Mouse (Mus musculus): ENCODE measurements around the gene Fbxl18. TPM values are rescaled to one million over a fixed set of nuclear protein-coding genes. Genes with fewer than 3 reads are reported as not detected.
A peak's percentile ranks its signal among the peaks of the same experiment; 100 is the strongest.
"Not testable (repeated sequence)": the region's sequence is repeated elsewhere in the genome, so short reads cannot be mapped to it uniquely, and the experiment has no call there.

Fbxl18 gene
- total RNA-seq, 2 experiments from 2014 or later = 5.3 to 6.5 TPM

- DNase-seq = no peak
- intact Hi-C loops (cut with DNase I) = no loop called here
These were observed 6.8 kb upstream of the Fbxl18 start for GRCm38 (mm10) chr5:142901846-142902505.

DNA sequence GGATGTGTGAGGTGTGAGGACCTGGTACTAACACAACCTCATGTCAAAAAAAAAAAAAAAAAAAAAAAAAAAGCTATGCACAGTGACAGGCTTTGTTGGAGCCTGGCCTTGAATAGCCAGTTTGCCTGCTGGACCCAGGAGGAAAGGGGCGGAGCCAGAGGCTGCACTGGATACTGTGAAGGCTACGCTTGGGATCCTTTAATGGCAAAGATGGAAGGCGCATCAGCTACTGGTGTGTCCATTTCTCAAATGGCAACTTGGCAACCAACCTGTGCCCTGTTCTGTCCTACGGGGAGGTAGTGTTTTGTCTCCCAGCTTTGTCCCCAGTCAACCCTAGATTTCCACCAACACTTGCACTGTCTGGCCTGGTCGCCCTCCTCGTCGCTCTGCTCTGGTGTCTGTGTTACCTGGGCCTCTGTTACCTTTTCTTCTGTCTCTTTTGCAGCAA is 6.2 kb upstream of the Fbxl18 start:
- peak in 1 of 2 experiments; percentile 44 for DNase-seq
- intact Hi-C loops (cut with DNase I) = no loop called here

- intact Hi-C loops (cut with DNase I) = no loop called here
- DNase-seq = no peak
These were observed 5.4 kb upstream of the Fbxl18 start for GRCm38 (mm10) chr5:142900651-142901050.

- DNase-seq = no peak
- intact Hi-C loops (cut with DNase I) = no loop called here
These were observed 4.8 kb upstream of the Fbxl18 start for GRCm38 (mm10) chr5:142899932-142900533.

- intact Hi-C loops (cut with DNase I) = no loop called here
- no peak for DNase-seq
These were observed 3.9 kb upstream of the Fbxl18 start for GRCm38 (mm10) chr5:142899057-142899601.

DNA sequence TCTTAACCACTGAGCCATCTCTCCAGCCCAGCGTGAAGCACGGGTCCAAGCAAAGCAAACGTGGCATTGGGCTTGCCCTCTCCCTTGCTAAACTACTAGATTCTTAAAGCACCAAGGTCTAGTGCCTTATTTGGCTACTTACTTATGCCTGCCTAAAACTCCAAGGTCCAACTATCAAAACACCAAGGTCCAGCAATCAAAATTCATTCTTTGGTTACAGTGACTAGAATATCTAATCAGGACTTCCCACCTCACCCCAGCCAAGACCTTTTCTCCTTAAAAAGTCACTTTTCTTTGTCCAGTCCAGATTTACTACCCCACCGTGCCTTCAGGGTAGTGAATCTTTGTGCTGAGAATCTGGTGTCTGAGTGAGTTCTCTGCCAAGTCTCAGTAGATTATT is 3.1 kb upstream of the Fbxl18 start:
- DNase-seq = no peak
- intact Hi-C loops (cut with DNase I) = no loop called here

DNA sequence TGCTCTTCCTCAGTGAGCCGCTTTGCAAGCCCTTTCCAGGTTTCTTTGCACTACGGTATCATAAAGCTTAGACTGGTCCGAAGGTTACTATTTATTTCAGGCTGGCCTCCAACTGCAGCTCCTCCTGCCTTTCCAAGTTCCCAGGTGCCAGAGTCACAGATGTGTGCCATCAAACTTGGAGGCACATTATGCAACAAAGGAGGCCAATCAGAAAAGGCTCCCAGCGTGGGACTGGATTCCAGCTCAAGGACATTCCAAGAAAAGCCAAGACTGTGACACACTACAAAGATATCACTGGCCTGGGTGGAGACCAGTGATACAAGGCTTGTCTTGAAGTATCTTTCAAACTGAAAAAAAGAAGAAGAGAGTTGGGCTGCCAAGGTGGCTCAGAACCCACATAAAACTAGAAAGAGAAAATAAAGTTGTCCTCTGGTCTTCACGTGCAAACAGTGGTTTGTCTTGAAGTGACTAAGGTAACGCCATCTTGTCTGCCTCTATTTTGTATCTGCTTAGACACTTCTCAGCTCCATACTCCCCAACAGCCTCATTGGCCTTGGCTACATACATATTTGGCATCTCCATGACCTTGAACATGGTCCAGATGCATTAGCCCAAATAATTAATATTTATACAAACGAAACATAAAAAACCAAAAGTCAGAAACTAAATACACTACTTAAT is 2.5 kb upstream of the Fbxl18 start:
- DNase-seq = peak in 1 of 2 experiments; percentile 42
- intact Hi-C loops (cut with DNase I) = no loop called here

DNA sequence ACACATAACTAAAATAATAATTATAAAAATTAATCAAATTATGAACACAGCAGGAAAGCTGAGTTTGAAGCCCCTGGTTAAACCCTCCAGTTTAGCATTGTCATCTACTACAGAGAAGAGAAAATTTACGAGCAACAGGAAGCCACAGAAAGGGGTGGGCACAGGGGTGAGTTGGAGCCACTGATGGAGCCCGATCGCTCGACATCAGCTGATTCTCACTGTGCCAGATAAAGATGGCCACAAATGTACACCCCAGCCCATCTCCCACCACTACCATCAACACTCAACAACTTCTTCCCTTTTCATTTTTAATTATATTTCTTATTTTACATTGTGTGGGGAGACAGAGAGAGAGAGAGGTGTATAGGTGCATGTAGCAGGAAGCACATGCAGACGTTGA is 1.5 kb upstream of the Fbxl18 start:
- intact Hi-C loops (cut with DNase I) = no loop called here
- no peak for DNase-seq

DNA sequence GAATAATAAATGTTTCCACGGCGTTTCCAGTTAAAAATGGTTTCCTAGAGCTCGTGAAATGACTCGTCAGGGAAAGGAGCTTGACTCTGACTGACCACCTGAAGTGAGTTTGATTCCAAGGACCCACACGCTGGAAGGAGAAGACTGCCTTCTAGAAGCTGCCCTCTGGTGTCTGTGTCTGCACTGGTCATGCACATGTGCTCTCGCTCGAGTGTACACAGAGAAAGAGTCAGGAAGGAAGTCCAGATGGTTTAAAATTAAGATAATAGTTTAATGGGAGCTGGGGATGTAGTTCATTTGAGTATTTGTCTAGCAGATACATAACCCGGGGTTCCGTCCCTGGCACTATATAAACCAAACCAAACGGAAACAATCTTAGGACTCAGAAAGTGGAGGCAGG is 971 bp upstream of the Fbxl18 start:
- intact Hi-C loops (cut with DNase I) = no loop called here
- no peak for DNase-seq

DNA sequence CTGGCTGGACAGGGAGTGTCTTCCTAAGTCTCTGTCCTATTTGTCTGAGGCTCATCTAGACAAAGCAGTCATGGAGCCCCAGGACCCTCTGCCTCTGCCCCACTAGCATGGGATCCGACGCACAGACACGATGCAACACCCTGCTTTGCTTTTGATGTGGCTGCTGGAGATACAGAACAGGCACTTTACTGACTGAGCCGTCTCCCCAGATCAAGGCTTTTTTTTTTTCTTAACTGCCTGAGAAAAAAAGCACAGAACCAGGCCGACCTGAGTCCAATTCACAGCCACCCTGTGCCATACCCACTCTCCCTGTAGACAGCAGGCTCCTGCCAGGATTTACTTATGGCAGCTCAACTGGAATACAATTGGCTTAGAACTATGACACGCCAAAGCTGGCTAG is 3.8 kb downstream of the Fbxl18 start:
- intact Hi-C loops (cut with DNase I) = no loop called here
- DNase-seq = no peak

GRCm38 (mm10) chr5:142887533-142887932 is 7.7 kb downstream of the Fbxl18 start:
- DNase-seq; intact Hi-C loops (cut with DNase I): not testable (repeated sequence)

DNA sequence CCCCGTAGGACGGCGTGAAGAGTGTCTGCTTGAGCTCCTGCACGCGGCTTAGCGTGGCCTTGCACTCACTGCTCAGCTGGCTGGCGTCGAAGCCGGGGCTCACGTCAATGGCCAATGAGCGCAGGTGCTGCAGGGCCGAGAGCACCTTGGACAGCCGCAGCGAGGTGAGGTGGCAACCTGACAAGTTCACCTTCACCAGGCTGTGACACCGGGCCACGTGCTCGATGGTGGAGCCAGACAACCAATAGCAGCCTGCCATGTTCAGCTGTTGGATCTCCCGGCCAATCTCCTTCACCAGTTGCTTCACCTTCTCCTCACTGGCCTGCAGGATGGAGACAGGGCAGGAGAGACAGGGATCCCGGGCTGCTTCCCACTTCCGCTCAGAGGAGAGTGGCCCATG is 8.5 kb downstream of the Fbxl18 start:
- DNase-seq = no peak
- intact Hi-C loops (cut with DNase I) = no loop called here

DNA sequence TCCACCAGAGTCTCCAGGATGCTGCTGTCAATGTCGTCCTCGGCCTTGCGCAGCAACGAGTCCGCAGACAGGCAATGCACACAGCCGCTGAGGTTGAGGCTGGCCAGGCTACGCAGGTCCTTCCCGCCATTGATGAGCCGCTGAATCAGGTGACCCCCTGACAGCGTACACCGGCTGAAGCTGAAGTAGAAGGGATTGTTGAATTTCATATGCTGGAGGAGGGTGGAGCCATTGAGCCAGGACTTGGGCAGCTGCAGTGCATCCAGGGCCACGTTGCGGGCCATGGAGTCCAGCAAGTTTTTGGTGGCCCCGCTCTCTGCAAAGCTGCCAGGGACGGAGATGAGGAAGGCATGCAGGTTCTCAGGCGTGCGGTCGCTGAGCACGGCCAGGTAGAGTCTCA is 9.0 kb downstream of the Fbxl18 start:
- intact Hi-C loops (cut with DNase I) = no loop called here
- no peak for DNase-seq

- intact Hi-C loops (cut with DNase I) = no loop called here
- no peak for DNase-seq
These were observed 12.8 kb downstream of the Fbxl18 start for GRCm38 (mm10) chr5:142882471-142882870.

DNA sequence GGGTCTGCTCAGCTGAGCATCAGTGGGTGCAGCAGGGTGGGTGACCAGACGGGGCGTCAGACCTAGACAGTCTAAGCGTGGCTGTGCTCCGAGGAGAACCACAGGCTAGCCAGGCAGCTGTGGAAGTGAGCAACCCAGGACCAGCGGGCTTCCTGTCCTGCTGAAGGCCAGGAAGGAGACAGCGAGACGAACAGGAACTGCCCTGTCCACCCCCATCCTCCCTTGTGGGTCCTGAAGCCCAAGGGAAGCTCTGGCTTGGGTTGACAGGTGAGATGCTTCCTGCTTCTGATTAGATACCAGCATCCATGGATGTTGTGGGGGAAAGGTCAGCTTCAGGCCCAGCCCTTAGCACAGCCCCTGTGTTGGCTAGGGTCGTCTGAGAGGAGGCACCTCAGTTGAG is 13.3 kb downstream of the Fbxl18 start:
- intact Hi-C loops (cut with DNase I) = loop anchor here (1.0 kb wide), 1 partner anchor 22 kb away; no protein-coding TSS in a partner anchor
- DNase-seq = no peak

DNA sequence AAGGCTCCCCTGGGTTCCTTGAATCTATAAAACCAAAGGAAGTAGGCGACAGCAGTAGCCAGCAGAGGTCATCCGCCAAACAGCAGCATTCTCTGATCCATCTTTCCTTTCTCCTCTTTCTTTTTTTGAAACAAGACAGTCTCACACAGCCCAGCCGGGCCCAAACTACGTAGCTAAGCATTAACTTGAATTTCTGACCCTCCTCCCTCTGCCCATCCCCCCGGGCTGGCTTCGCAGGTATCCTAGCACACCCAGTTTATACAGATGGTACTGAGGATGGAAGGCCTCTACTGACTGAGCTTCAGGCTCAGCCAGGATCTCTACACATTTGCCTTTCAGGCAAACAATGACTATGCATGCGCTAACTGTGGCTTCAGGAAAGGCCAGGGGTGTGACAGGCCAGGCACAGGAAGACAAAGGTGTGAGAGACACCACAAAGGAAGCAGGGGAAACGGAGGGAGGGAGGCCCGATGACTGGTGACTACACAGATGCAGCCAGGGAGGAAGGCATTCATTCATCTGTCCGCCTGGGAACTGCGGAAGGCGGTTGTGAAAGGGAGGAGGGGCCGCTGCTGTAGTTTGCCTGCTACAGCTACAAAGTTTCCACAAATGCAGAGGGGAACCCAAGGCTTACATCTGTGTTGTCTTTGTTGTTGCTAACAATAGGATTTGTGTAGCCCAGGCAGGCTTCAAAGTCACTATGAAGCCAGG is 14.3 kb downstream of the Fbxl18 start:
- DNase-seq = no peak
- intact Hi-C loops (cut with DNase I) = loop anchor here (1.0 kb wide), 2 partner anchors 23 to 51 kb away; no protein-coding TSS in a partner anchor

DNA sequence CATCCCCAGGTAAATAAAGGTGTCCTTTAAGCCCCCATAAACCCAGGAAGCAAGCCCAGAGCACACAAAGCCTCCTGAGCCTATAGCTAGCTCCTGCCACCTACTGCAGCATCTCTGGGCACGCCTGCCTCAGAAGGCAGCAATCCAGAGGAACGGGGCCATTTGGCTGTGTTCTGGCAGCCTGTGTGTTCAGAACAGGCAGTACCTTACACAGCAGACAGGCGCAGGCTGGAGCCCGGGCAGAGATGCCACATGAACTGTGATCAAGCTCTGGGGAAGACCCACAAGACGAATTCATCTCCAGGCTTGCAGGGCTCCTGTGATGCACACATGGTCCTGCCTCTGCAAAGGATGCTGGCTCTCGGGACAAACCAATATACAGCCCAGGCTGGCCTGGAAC is 15.0 kb downstream of the Fbxl18 start:
- DNase-seq = no peak
- intact Hi-C loops (cut with DNase I) = loop anchor here (1.0 kb wide), 1 partner anchor 52 kb away; no protein-coding TSS in a partner anchor

DNA sequence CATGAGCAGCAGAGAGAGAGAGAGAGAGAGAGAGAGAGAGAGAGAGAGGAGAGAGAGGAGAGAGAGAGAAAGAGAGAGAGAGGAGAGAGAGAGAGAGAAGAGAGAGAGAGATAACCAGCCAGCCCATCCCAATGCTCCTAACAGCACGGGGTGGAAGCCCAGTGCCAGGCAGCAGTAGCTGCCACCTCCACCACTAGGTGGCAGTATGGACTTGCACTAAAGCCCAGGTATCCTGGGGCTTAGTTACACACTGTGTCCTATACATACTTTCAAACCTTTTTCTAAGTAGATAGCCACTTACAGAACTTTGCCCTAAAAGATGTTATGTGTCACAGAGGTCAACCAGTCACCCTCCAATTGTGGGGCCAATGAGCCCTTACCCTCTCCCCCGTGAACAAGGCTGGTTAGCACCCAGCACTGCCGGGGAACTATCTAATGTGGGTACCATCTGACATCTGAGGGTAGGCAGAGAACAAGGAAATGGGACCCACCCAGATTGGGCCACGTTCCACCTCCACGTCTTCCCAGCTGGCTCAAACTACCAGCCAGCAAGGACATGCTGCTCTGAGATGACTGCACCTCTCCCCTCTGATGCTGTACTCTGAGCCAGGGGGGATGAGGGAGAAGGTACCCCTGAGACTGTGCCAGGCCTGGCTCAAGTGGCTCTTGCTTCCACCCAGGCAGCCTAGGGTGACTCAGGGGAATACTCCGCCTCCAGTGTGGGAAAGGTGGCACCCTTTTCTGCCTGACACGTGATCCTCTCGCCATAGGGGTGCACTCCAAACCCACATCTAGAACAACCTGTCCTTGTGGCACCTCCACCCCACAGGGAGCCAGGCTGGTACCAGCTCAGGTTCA is 15.7 kb downstream of the Fbxl18 start:
- DNase-seq = peak; percentile 81 to 82
- intact Hi-C loops (cut with DNase I) = loop anchor here (1.0 to 2.0 kb wide), 3 partner anchors 53 to 187 kb away; no protein-coding TSS in a partner anchor

- intact Hi-C loops (cut with DNase I) = loop anchor here (2.0 kb wide), 2 partner anchors 158 to 188 kb away; no protein-coding TSS in a partner anchor
- no peak for DNase-seq
These were observed 16.7 kb downstream of the Fbxl18 start for GRCm38 (mm10) chr5:142878570-142878969.

Data from heart, postnatal 36 days (tissue).